Mouse (Mus musculus): ENCODE data around the gene Cercam. TPM values are rescaled to one million over a fixed set of nuclear protein-coding genes. Genes with fewer than 3 reads are reported as not detected.

Gene Cercam
- polyA plus RNA-seq, 1 experiment: 25.9 TPM

- H3K36me3 ChIP-seq (ENCODE audit: control insufficient read depth, insufficient read depth, low read length, poor library complexity, severe bottlenecking): no peaks in the 10 kb centered on the region; the same call in 1 of the 2 replicates
- no peak for TF ChIP-seq POLR2A (IDR thresholded peaks at IDR 0.05; ENCODE audit: insufficient read depth, low read length)
- no peak for TF ChIP-seq CTCF (IDR thresholded peaks at IDR 0.05; ENCODE audit: low read depth, low read length)
- TF ChIP-seq EP300 (IDR thresholded peaks at IDR 0.05; ENCODE audit: insufficient read depth, low read depth, low read length): no peak
- peaks cover 3% of the 10 kb centered on the region for H3K4me1 ChIP-seq (ENCODE audit: control insufficient read depth, insufficient read depth, low read length)
- no peaks in the 10 kb centered on the region for H3K9me3 ChIP-seq (replicated peaks; ENCODE audit: control insufficient read depth, insufficient read depth, low read length, poor library complexity, severe bottlenecking)
- no peak overlapping the region for H3K4me3 ChIP-seq (ENCODE audit: low read depth, low read length)
- no peak overlapping the region for H3K27ac ChIP-seq (ENCODE audit: insufficient read depth, low read length)
- no peak overlapping the region for H3K9ac ChIP-seq (ENCODE audit: low read depth, poor library complexity, severe bottlenecking)
- no peaks in the 10 kb centered on the region; the same call in 1 of the 2 replicates for H3K27me3 ChIP-seq (ENCODE audit: control insufficient read depth, insufficient read depth, low read length, poor library complexity, severe bottlenecking)
Observed at GRCm38 (mm10) chr2:29844115-29844514, 24.8 kb upstream of the Cercam start.

GRCm38 (mm10) chr2:29844661-29845060, 24.3 kb upstream of the Cercam start:
- Histone ChIP-seq H3K36me3 (ENCODE audit: control insufficient read depth, insufficient read depth, low read length, poor library complexity, severe bottlenecking) (no peaks in the 10 kb centered on the region; the same call in 1 of the 2 replicates), H3K27me3 (ENCODE audit: control insufficient read depth, insufficient read depth, low read length, poor library complexity, severe bottlenecking) (no peaks in the 10 kb centered on the region; the same call in 1 of the 2 replicates)

GRCm38 (mm10) chr2:29845636-29846035, 23.3 kb upstream of the Cercam start:
- peak overlapping the region; percentile 31 for H3K4me3 ChIP-seq (ENCODE audit: low read depth, low read length)
- no peaks in the 10 kb centered on the region for H3K9me3 ChIP-seq (replicated peaks; ENCODE audit: control insufficient read depth, insufficient read depth, low read length, poor library complexity, severe bottlenecking)
- no peaks in the 10 kb centered on the region for H3K4me1 ChIP-seq (ENCODE audit: control insufficient read depth, insufficient read depth, low read length)
- H3K27me3 ChIP-seq (ENCODE audit: control insufficient read depth, insufficient read depth, low read length, poor library complexity, severe bottlenecking): no peaks in the 10 kb centered on the region; the same call in 1 of the 2 replicates
- peak overlapping the region; percentile 29 for H3K9ac ChIP-seq (ENCODE audit: low read depth, poor library complexity, severe bottlenecking)
- no peaks in the 10 kb centered on the region; the same call in 1 of the 2 replicates for H3K36me3 ChIP-seq (ENCODE audit: control insufficient read depth, insufficient read depth, low read length, poor library complexity, severe bottlenecking)
- no peak overlapping the region for H3K27ac ChIP-seq (ENCODE audit: insufficient read depth, low read length)
- TF ChIP-seq CTCF (IDR thresholded peaks at IDR 0.05; ENCODE audit: low read depth, low read length): no peak
- no peak for TF ChIP-seq EP300 (IDR thresholded peaks at IDR 0.05; ENCODE audit: insufficient read depth, low read depth, low read length)
- no peak for TF ChIP-seq POLR2A (IDR thresholded peaks at IDR 0.05; ENCODE audit: insufficient read depth, low read length)

More at GRCm38 (mm10) chr2:29844661-29845060, 24.3 kb upstream of the Cercam start:
- H3K27ac ChIP-seq (ENCODE audit: insufficient read depth, low read length): no peak overlapping the region
- H3K9ac ChIP-seq (ENCODE audit: low read depth, poor library complexity, severe bottlenecking): no peak overlapping the region
- TF ChIP-seq EP300 (IDR thresholded peaks at IDR 0.05; ENCODE audit: insufficient read depth, low read depth, low read length) (no peak), CTCF (IDR thresholded peaks at IDR 0.05; ENCODE audit: low read depth, low read length) (no peak), POLR2A (IDR thresholded peaks at IDR 0.05; ENCODE audit: insufficient read depth, low read length) (no peak)
- H3K4me1 ChIP-seq (ENCODE audit: control insufficient read depth, insufficient read depth, low read length): no peaks in the 10 kb centered on the region
- no peak overlapping the region for H3K4me3 ChIP-seq (ENCODE audit: low read depth, low read length)
- no peaks in the 10 kb centered on the region for H3K9me3 ChIP-seq (replicated peaks; ENCODE audit: control insufficient read depth, insufficient read depth, low read length, poor library complexity, severe bottlenecking)

GRCm38 (mm10) chr2:29846061-29846853, 22.7 kb upstream of the Cercam start:
- no peak for TF ChIP-seq CTCF (IDR thresholded peaks at IDR 0.05; ENCODE audit: low read depth, low read length)
- no peak for TF ChIP-seq POLR2A (IDR thresholded peaks at IDR 0.05; ENCODE audit: insufficient read depth, low read length)
- TF ChIP-seq EP300 (IDR thresholded peaks at IDR 0.05; ENCODE audit: insufficient read depth, low read depth, low read length): no peak
- Histone ChIP-seq H3K9me3 (replicated peaks; ENCODE audit: control insufficient read depth, insufficient read depth, low read length, poor library complexity, severe bottlenecking) (no peaks in the 10 kb centered on the region), H3K27me3 (ENCODE audit: control insufficient read depth, insufficient read depth, low read length, poor library complexity, severe bottlenecking) (no peaks in the 10 kb centered on the region; the same call in 1 of the 2 replicates), H3K4me3 (ENCODE audit: low read depth, low read length) (peak overlapping the region; percentile 31), H3K27ac (ENCODE audit: insufficient read depth, low read length) (no peak overlapping the region), H3K36me3 (ENCODE audit: control insufficient read depth, insufficient read depth, low read length, poor library complexity, severe bottlenecking) (no peaks in the 10 kb centered on the region; the same call in 1 of the 2 replicates), H3K4me1 (ENCODE audit: control insufficient read depth, insufficient read depth, low read length) (no peaks in the 10 kb centered on the region), H3K9ac (ENCODE audit: low read depth, poor library complexity, severe bottlenecking) (peak overlapping the region; percentile 29)

- no peak overlapping the region for H3K9ac ChIP-seq (ENCODE audit: low read depth, poor library complexity, severe bottlenecking)
- no peaks in the 10 kb centered on the region for H3K9me3 ChIP-seq (replicated peaks; ENCODE audit: control insufficient read depth, insufficient read depth, low read length, poor library complexity, severe bottlenecking)
- no peaks in the 10 kb centered on the region; the same call in 1 of the 2 replicates for H3K36me3 ChIP-seq (ENCODE audit: control insufficient read depth, insufficient read depth, low read length, poor library complexity, severe bottlenecking)
- no peaks in the 10 kb centered on the region for H3K4me1 ChIP-seq (ENCODE audit: control insufficient read depth, insufficient read depth, low read length)
- no peaks in the 10 kb centered on the region; the same call in 1 of the 2 replicates for H3K27me3 ChIP-seq (ENCODE audit: control insufficient read depth, insufficient read depth, low read length, poor library complexity, severe bottlenecking)
- H3K27ac ChIP-seq (ENCODE audit: insufficient read depth, low read length): no peak overlapping the region
- TF ChIP-seq EP300 (IDR thresholded peaks at IDR 0.05; ENCODE audit: insufficient read depth, low read depth, low read length) (no peak), POLR2A (IDR thresholded peaks at IDR 0.05; ENCODE audit: insufficient read depth, low read length) (no peak), CTCF (IDR thresholded peaks at IDR 0.05; ENCODE audit: low read depth, low read length) (no peak)
- H3K4me3 ChIP-seq (ENCODE audit: low read depth, low read length): no peak overlapping the region
Observed at GRCm38 (mm10) chr2:29846911-29847310, 22.1 kb upstream of the Cercam start.

GRCm38 (mm10) chr2:29849041-29849440, 19.9 kb upstream of the Cercam start:
- H3K27me3 ChIP-seq (ENCODE audit: control insufficient read depth, insufficient read depth, low read length, poor library complexity, severe bottlenecking): no peaks in the 10 kb centered on the region; the same call in 1 of the 2 replicates
- H3K9me3 ChIP-seq (replicated peaks; ENCODE audit: control insufficient read depth, insufficient read depth, low read length, poor library complexity, severe bottlenecking): no peaks in the 10 kb centered on the region
- no peak overlapping the region for H3K27ac ChIP-seq (ENCODE audit: insufficient read depth, low read length)
- H3K4me3 ChIP-seq (ENCODE audit: low read depth, low read length): no peak overlapping the region
- H3K36me3 ChIP-seq (ENCODE audit: control insufficient read depth, insufficient read depth, low read length, poor library complexity, severe bottlenecking): no peaks in the 10 kb centered on the region
- H3K9ac ChIP-seq (ENCODE audit: low read depth, poor library complexity, severe bottlenecking): no peak overlapping the region
- TF ChIP-seq POLR2A (IDR thresholded peaks at IDR 0.05; ENCODE audit: insufficient read depth, low read length) (no peak), EP300 (IDR thresholded peaks at IDR 0.05; ENCODE audit: insufficient read depth, low read depth, low read length) (no peak), CTCF (IDR thresholded peaks at IDR 0.05; ENCODE audit: low read depth, low read length) (no peak)
- H3K4me1 ChIP-seq (ENCODE audit: control insufficient read depth, insufficient read depth, low read length): no peaks in the 10 kb centered on the region

Measured in ES-Bruce4 (cell line).